Mouse (Mus musculus): ENCODE measurements around the gene Pyroxd1. TPM values are rescaled to one million over a fixed set of nuclear protein-coding genes. Genes with fewer than 3 reads are reported as not detected.

Pyroxd1 gene
- total and polyA plus RNA-seq, 2 experiments from 2014 or later, result 18.7 to 20.2 TPM

DNA sequence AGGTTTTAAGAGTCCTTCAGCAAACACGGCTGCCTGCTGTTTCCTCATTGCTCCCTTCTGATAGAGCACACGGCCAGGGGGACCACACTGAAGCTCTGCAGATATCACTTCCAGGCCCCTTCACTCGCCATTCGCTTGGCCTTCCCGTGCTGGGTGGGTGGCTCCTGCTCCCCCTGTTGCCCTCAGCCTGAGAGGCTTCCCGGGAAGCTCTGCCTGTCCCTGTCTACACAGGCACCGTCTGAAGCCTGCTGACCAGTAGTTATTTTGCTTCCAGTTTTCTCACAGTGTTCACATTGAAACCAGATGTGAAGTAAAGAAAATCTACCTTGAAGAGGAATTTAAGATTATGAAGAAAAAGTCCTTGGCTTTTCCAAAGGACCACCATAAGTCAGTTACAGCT is 11.7 kb downstream of the Pyroxd1 start:
- no peaks in the 10 kb centered on the region for H3K9me3 ChIP-seq (ENCODE audit: low read length)
- H3K9ac ChIP-seq, result no peak overlapping the region
- TF ChIP-seq CTCF (IDR thresholded peaks at IDR 0.05; ENCODE audit: low read depth), result no peak
- no peak overlapping the region for H3K4me2 ChIP-seq (ENCODE audit: low read depth)
- no peaks in the 10 kb centered on the region for H3K27me3 ChIP-seq (ENCODE audit: insufficient read depth, low read length)
- H3K36me3 ChIP-seq (ENCODE audit: insufficient read depth), result peaks cover 83% of the 10 kb centered on the region
- H3K4me1 ChIP-seq (ENCODE audit: insufficient read depth), result no peaks in the 10 kb centered on the region
- DNase-seq (no peak), ATAC-seq (no peak)
- no peak overlapping the region for H3K4me3 ChIP-seq (ENCODE audit: low read depth, low read length)
- H3K27ac ChIP-seq (ENCODE audit: low read depth, low read length), result no peak overlapping the region
- 76% methylated on average over 7 of the region's 7 CpGs for WGBS

GRCm38 (mm10) chr6:142362036-142362435 is 16.6 kb downstream of the Pyroxd1 start:
- H3K36me3 ChIP-seq (ENCODE audit: insufficient read depth), result peaks cover 80% of the 10 kb centered on the region
- DNase-seq (no peak), ATAC-seq (no peak)
- 89% methylated on average over 6 of the region's 6 CpGs for WGBS
- H3K4me1 ChIP-seq (ENCODE audit: insufficient read depth), result no peaks in the 10 kb centered on the region
- no peak overlapping the region for H3K4me2 ChIP-seq (ENCODE audit: low read depth)
- no peaks in the 10 kb centered on the region for H3K9me3 ChIP-seq (ENCODE audit: low read length)
- H3K9ac ChIP-seq, result no peak overlapping the region
- H3K27ac ChIP-seq (ENCODE audit: low read depth, low read length), result no peak overlapping the region
- no peaks in the 10 kb centered on the region for H3K27me3 ChIP-seq (ENCODE audit: insufficient read depth, low read length)
- no peak overlapping the region for H3K4me3 ChIP-seq (ENCODE audit: low read depth, low read length)
- no peak for TF ChIP-seq CTCF (IDR thresholded peaks at IDR 0.05; ENCODE audit: low read depth)

DNA sequence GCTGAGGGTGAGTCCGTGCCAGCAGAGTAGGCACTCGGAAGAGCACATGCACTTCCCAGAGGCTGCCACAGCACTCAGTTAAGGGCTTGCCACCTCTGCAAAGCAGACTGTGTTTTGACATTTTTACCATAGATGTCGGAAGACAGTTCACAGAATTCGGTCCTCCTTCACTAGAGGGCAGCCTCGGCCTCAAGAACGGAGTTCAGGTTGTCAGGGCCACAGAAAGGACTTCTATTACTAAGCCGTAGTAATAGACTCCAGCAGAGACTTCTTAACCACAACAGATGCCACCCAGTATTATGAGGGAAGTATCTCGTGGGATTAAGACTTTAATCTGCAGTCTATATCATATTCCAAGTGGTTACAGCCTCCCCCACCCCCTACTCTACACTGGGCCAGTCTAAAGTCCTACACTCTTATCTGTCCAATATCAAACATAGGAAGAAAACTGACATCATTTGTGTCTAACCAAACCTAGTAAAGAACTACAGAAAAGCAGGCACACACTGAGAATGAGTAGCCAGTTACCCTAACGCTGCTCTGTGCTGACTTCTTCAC is 17.6 kb downstream of the Pyroxd1 start:
- Histone ChIP-seq H3K4me1 (ENCODE audit: insufficient read depth) (no peaks in the 10 kb centered on the region), H3K4me3 (ENCODE audit: low read depth, low read length) (no peak overlapping the region), H3K27ac (ENCODE audit: low read depth, low read length) (no peak overlapping the region), H3K9ac (no peak overlapping the region), H3K4me2 (ENCODE audit: low read depth) (no peak overlapping the region), H3K27me3 (ENCODE audit: insufficient read depth, low read length) (no peaks in the 10 kb centered on the region), H3K9me3 (ENCODE audit: low read length) (no peaks in the 10 kb centered on the region), H3K36me3 (ENCODE audit: insufficient read depth) (peaks cover 81% of the 10 kb centered on the region)
- ATAC-seq (no peak), DNase-seq (no peak)
- WGBS, result 62% methylated on average over 9 of the region's 9 CpGs
- peak; percentile 32 for TF ChIP-seq CTCF (IDR thresholded peaks at IDR 0.05; ENCODE audit: low read depth)

DNA sequence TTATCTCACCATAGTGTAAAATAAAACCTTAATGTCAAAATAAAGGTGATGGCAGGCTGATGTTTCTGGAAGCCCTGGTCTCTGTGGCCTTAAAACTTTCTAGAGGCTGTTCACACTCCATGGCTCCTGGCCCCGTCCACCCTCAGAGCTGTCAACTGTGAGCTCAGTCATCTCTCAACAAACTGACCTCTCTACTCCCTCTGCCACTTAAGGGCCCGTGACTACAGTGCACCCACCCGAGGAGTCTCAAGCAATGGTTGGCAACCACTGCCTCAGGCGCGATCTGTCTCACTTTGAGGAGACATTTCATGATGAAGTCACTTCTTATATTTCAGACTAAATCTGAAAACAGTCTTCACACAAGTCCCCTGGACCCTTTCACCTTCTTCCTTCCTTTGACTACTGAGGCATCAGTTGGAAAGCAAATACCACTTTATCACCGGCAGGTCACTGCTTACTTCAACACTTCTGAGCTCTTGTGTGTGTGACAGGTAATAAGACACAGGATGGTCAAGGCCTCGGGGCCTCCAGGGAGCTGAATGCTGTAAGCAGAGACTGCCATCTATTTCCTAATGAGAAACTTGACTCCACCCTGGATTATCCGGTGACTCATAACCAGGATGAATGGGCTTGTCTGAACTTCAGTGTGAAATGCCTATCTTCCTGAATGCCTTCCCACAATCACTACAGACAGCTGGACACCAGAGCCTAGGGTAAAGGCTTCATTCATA is 20.5 kb downstream of the Pyroxd1 start:
- H3K27ac ChIP-seq (ENCODE audit: low read depth, low read length), result no peak overlapping the region
- H3K9me3 ChIP-seq (ENCODE audit: low read length), result no peaks in the 10 kb centered on the region
- 93% methylated on average over 8 of the region's 8 CpGs for WGBS
- H3K4me2 ChIP-seq (ENCODE audit: low read depth), result no peak overlapping the region
- no peak for ATAC-seq
- DNase-seq, result no peak
- no peak overlapping the region for H3K4me3 ChIP-seq (ENCODE audit: low read depth, low read length)
- TF ChIP-seq CTCF (IDR thresholded peaks at IDR 0.05; ENCODE audit: low read depth), result no peak
- no peaks in the 10 kb centered on the region for H3K4me1 ChIP-seq (ENCODE audit: insufficient read depth)
- no peaks in the 10 kb centered on the region for H3K27me3 ChIP-seq (ENCODE audit: insufficient read depth, low read length)
- H3K36me3 ChIP-seq (ENCODE audit: insufficient read depth), result peaks cover 70% of the 10 kb centered on the region
- no peak overlapping the region for H3K9ac ChIP-seq

DNA sequence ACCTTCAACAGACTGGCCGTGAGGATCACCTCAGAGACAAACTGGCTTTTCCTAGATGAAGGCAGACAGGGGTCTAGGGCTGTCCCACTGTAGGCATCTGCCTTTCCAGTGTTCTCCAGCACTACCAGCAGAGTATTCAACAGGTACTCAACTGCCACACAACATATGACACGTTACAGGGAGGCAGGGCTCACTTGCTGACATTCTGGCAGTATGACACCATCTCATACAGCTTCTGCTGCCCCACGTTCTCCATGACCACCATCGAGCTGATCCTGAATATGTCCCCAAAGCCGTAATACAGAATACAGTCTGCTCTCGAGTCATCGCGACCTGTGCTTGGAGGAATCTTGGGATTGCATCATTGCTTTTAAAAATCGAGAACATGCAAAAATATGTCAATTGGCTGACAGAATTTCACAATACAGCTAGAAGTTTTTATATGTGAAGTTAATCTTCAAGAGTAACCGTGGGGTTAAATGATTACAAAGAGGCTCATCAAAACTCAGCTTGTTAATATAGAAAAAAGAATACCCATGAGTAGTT is 21.1 kb downstream of the Pyroxd1 start:
- no peaks in the 10 kb centered on the region for H3K9me3 ChIP-seq (ENCODE audit: low read length)
- no peak for TF ChIP-seq CTCF (IDR thresholded peaks at IDR 0.05; ENCODE audit: low read depth)
- ATAC-seq (no peak), DNase-seq (no peak)
- 90% methylated on average over 10 of the region's 10 CpGs for WGBS
- H3K4me1 ChIP-seq (ENCODE audit: insufficient read depth), result no peaks in the 10 kb centered on the region
- H3K4me3 ChIP-seq (ENCODE audit: low read depth, low read length), result no peak overlapping the region
- no peak overlapping the region for H3K9ac ChIP-seq
- H3K27ac ChIP-seq (ENCODE audit: low read depth, low read length), result no peak overlapping the region
- no peak overlapping the region for H3K4me2 ChIP-seq (ENCODE audit: low read depth)
- no peaks in the 10 kb centered on the region for H3K27me3 ChIP-seq (ENCODE audit: insufficient read depth, low read length)
- peaks cover 68% of the 10 kb centered on the region for H3K36me3 ChIP-seq (ENCODE audit: insufficient read depth)

DNA sequence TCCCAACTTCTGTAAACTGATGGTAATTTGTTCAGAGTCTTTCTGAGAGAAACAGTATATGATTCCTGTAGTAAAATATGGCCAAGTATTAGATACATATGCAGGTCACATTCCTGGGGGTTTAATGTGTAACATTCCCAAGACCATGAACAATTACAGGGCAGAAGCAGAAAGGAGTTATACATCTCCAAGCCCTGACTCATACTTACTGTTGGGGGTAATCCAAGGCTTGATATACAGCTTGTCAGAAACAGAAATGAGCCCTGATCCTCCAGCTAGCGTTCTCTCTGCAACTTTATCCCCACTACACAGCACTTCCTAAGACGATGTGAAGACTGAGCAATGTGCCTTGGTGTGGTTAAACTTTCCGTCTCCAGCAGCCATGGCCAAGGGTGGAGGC is 22.1 kb downstream of the Pyroxd1 start:
- Histone ChIP-seq H3K9ac (no peak overlapping the region), H3K27ac (ENCODE audit: low read depth, low read length) (no peak overlapping the region), H3K4me2 (ENCODE audit: low read depth) (no peak overlapping the region), H3K4me1 (ENCODE audit: insufficient read depth) (no peaks in the 10 kb centered on the region), H3K4me3 (ENCODE audit: low read depth, low read length) (no peak overlapping the region), H3K36me3 (ENCODE audit: insufficient read depth) (peaks cover 70% of the 10 kb centered on the region), H3K9me3 (ENCODE audit: low read length) (no peaks in the 10 kb centered on the region), H3K27me3 (ENCODE audit: insufficient read depth, low read length) (no peaks in the 10 kb centered on the region)
- no peak for TF ChIP-seq CTCF (IDR thresholded peaks at IDR 0.05; ENCODE audit: low read depth)
- 91% methylated on average over 3 of the region's 3 CpGs for WGBS
- DNase-seq, result no peak
- no peak for ATAC-seq

DNA sequence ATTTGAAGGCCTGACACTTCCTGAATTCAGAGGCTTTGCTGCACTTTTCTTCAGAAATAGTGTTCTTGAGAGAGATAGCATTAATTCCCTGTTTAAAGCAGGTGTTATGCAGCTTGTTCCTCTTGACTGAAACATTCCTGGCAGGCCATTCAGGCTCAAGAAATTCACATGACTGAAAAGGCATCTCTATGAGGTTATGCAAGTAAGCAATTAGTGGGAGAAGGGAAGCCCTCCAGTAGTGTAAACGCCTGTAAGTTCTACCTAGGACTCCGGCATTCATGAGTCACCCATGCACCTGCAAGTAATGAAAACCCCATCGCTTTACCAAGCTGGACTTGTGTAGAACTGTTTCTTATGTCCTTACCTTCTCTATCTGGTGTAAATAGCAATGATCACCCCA is 24.1 kb downstream of the Pyroxd1 start:
- H3K4me1 ChIP-seq (ENCODE audit: insufficient read depth), result no peaks in the 10 kb centered on the region
- no peak overlapping the region for H3K4me3 ChIP-seq (ENCODE audit: low read depth, low read length)
- H3K36me3 ChIP-seq (ENCODE audit: insufficient read depth), result peaks cover 63% of the 10 kb centered on the region
- H3K4me2 ChIP-seq (ENCODE audit: low read depth), result no peak overlapping the region
- ATAC-seq, result no peak
- no peak for DNase-seq
- H3K27ac ChIP-seq (ENCODE audit: low read depth, low read length), result no peak overlapping the region
- no peak overlapping the region for H3K9ac ChIP-seq
- no peaks in the 10 kb centered on the region for H3K27me3 ChIP-seq (ENCODE audit: insufficient read depth, low read length)
- TF ChIP-seq CTCF (IDR thresholded peaks at IDR 0.05; ENCODE audit: low read depth), result no peak
- WGBS, result 93% methylated on average over 3 of the region's 3 CpGs
- no peaks in the 10 kb centered on the region for H3K9me3 ChIP-seq (ENCODE audit: low read length)

Data from forebrain, postnatal 0 days (tissue).